Mouse (Mus musculus): Measurements from ENCODE around the gene Dcun1d1. TPM values are rescaled to one million over a fixed set of nuclear protein-coding genes. Genes with fewer than 3 reads are reported as not detected.

Gene Dcun1d1
- polyA plus RNA-seq, 1 experiment = 37.9 TPM

- Histone ChIP-seq H3K4me3 (ENCODE audit: insufficient read depth, low read length) (no peak overlapping the region), H3K27ac (ENCODE audit: insufficient read depth, low read depth, low read length) (no peak overlapping the region), H3K4me1 (ENCODE audit: control insufficient read depth, insufficient read depth, low read length) (peaks cover 13% of the 10 kb centered on the region)
- no peak for TF ChIP-seq CTCF (IDR thresholded peaks at IDR 0.05; ENCODE audit: low read depth, low read length)
- TF ChIP-seq POLR2A (IDR thresholded peaks at IDR 0.05; ENCODE audit: borderline replicate concordance, low read depth, low read length) = no peak
These were observed 26.2 kb upstream of the Dcun1d1 start for GRCm38 (mm10) chr3:35963401-35963800.

GRCm38 (mm10) chr3:35962967-35963366, 25.7 kb upstream of the Dcun1d1 start:
- TF ChIP-seq CTCF (IDR thresholded peaks at IDR 0.05; ENCODE audit: low read depth, low read length) (no peak), POLR2A (IDR thresholded peaks at IDR 0.05; ENCODE audit: borderline replicate concordance, low read depth, low read length) (no peak)
- Histone ChIP-seq H3K4me3 (ENCODE audit: insufficient read depth, low read length) (no peak overlapping the region), H3K4me1 (ENCODE audit: control insufficient read depth, insufficient read depth, low read length) (peaks cover 13% of the 10 kb centered on the region), H3K27ac (ENCODE audit: insufficient read depth, low read depth, low read length) (no peak overlapping the region)

- Histone ChIP-seq H3K4me1 (ENCODE audit: control insufficient read depth, insufficient read depth, low read length) (no peaks in the 10 kb centered on the region), H3K27ac (ENCODE audit: insufficient read depth, low read depth, low read length) (no peak overlapping the region), H3K4me3 (ENCODE audit: insufficient read depth, low read length) (no peak overlapping the region)
- no peak for TF ChIP-seq POLR2A (IDR thresholded peaks at IDR 0.05; ENCODE audit: borderline replicate concordance, low read depth, low read length)
- TF ChIP-seq CTCF (IDR thresholded peaks at IDR 0.05; ENCODE audit: low read depth, low read length) = no peak
These were observed 20.0 kb upstream of the Dcun1d1 start for GRCm38 (mm10) chr3:35957230-35957629.

GRCm38 (mm10) chr3:35954901-35955575, 17.8 kb upstream of the Dcun1d1 start:
- no peaks in the 10 kb centered on the region for H3K4me1 ChIP-seq (ENCODE audit: control insufficient read depth, insufficient read depth, low read length)
- no peak overlapping the region for H3K27ac ChIP-seq (ENCODE audit: insufficient read depth, low read depth, low read length)
- TF ChIP-seq POLR2A (IDR thresholded peaks at IDR 0.05; ENCODE audit: borderline replicate concordance, low read depth, low read length) (no peak), CTCF (IDR thresholded peaks at IDR 0.05; ENCODE audit: low read depth, low read length) (no peak)
- no peak overlapping the region for H3K4me3 ChIP-seq (ENCODE audit: insufficient read depth, low read length)

- Histone ChIP-seq H3K4me1 (ENCODE audit: control insufficient read depth, insufficient read depth, low read length) (no peaks in the 10 kb centered on the region), H3K4me3 (ENCODE audit: insufficient read depth, low read length) (no peak overlapping the region), H3K27ac (ENCODE audit: insufficient read depth, low read depth, low read length) (no peak overlapping the region)
- TF ChIP-seq POLR2A (IDR thresholded peaks at IDR 0.05; ENCODE audit: borderline replicate concordance, low read depth, low read length) (no peak), CTCF (IDR thresholded peaks at IDR 0.05; ENCODE audit: low read depth, low read length) (no peak)
These were observed 16.6 kb upstream of the Dcun1d1 start for GRCm38 (mm10) chr3:35953816-35954215.

GRCm38 (mm10) chr3:35953184-35953583, 15.9 kb upstream of the Dcun1d1 start:
- TF ChIP-seq POLR2A (IDR thresholded peaks at IDR 0.05; ENCODE audit: borderline replicate concordance, low read depth, low read length) = no peak
- no peak for TF ChIP-seq CTCF (IDR thresholded peaks at IDR 0.05; ENCODE audit: low read depth, low read length)
- H3K4me3 ChIP-seq (ENCODE audit: insufficient read depth, low read length) = no peak overlapping the region
- peaks cover 3% of the 10 kb centered on the region for H3K4me1 ChIP-seq (ENCODE audit: control insufficient read depth, insufficient read depth, low read length)
- no peak overlapping the region for H3K27ac ChIP-seq (ENCODE audit: insufficient read depth, low read depth, low read length)

GRCm38 (mm10) chr3:35948197-35948596, 11.0 kb upstream of the Dcun1d1 start:
- no peak overlapping the region for H3K4me3 ChIP-seq (ENCODE audit: insufficient read depth, low read length)
- peaks cover 5% of the 10 kb centered on the region for H3K4me1 ChIP-seq (ENCODE audit: control insufficient read depth, insufficient read depth, low read length)
- no peak overlapping the region for H3K27ac ChIP-seq (ENCODE audit: insufficient read depth, low read depth, low read length)
- TF ChIP-seq POLR2A (IDR thresholded peaks at IDR 0.05; ENCODE audit: borderline replicate concordance, low read depth, low read length) (no peak), CTCF (IDR thresholded peaks at IDR 0.05; ENCODE audit: low read depth, low read length) (no peak)

- no peak overlapping the region for H3K27ac ChIP-seq (ENCODE audit: insufficient read depth, low read depth, low read length)
- TF ChIP-seq CTCF (IDR thresholded peaks at IDR 0.05; ENCODE audit: low read depth, low read length) (no peak), POLR2A (IDR thresholded peaks at IDR 0.05; ENCODE audit: borderline replicate concordance, low read depth, low read length) (no peak)
- no peaks in the 10 kb centered on the region for H3K4me1 ChIP-seq (ENCODE audit: control insufficient read depth, insufficient read depth, low read length)
- no peak overlapping the region for H3K4me3 ChIP-seq (ENCODE audit: insufficient read depth, low read length)
These were observed 3.4 kb upstream of the Dcun1d1 start for GRCm38 (mm10) chr3:35940520-35941135.

- Histone ChIP-seq H3K4me1 (ENCODE audit: control insufficient read depth, insufficient read depth, low read length) (no peaks in the 10 kb centered on the region), H3K4me3 (ENCODE audit: insufficient read depth, low read length) (no peak overlapping the region), H3K27ac (ENCODE audit: insufficient read depth, low read depth, low read length) (no peak overlapping the region)
- no peak for TF ChIP-seq CTCF (IDR thresholded peaks at IDR 0.05; ENCODE audit: low read depth, low read length)
- no peak for TF ChIP-seq POLR2A (IDR thresholded peaks at IDR 0.05; ENCODE audit: borderline replicate concordance, low read depth, low read length)
These were observed 2.8 kb upstream of the Dcun1d1 start for GRCm38 (mm10) chr3:35940047-35940446.

- peak overlapping the region; percentile 76 for H3K4me3 ChIP-seq (ENCODE audit: insufficient read depth, low read length)
- H3K27ac ChIP-seq (ENCODE audit: insufficient read depth, low read depth, low read length) = peak overlapping the region; percentile 20
- TF ChIP-seq CTCF (IDR thresholded peaks at IDR 0.05; ENCODE audit: low read depth, low read length) (no peak), POLR2A (IDR thresholded peaks at IDR 0.05; ENCODE audit: borderline replicate concordance, low read depth, low read length) (no peak)
- peaks cover 13% of the 10 kb centered on the region for H3K4me1 ChIP-seq (ENCODE audit: control insufficient read depth, insufficient read depth, low read length)
These were observed 3.9 kb downstream of the Dcun1d1 start for GRCm38 (mm10) chr3:35933405-35933777.

All from bone marrow macrophage, adult 2 months (primary cell).